Mouse (Mus musculus) B cell, adult 2 months (primary cell): ENCODE measurements around the gene Ppp2r5e.
"Not testable (repeated sequence)": the region's sequence is repeated elsewhere in the genome, so short reads cannot be mapped to it uniquely, and the experiment has no call there.

Experiments
- DNase-seq, 2 experiments: peaks; one replicate each; pipeline ENCODE4 v3.0.0; 2022

The Ppp2r5e gene

GRCm38 (mm10) chr12:75536566-75536965, 59.5 kb downstream of the Ppp2r5e start:
- no peak for DNase-seq

GRCm38 (mm10) chr12:75533145-75533544, 62.9 kb downstream of the Ppp2r5e start:
- no peak for DNase-seq

GRCm38 (mm10) chr12:75531895-75532294, 64.2 kb downstream of the Ppp2r5e start:
- no peak for DNase-seq

- peak in 1 of 2 experiments; percentile 6 for DNase-seq
Observed at GRCm38 (mm10) chr12:75528857-75529808, 66.9 kb downstream of the Ppp2r5e start.

- no peak for DNase-seq
Observed at GRCm38 (mm10) chr12:75528300-75528699, 67.7 kb downstream of the Ppp2r5e start.

GRCm38 (mm10) chr12:75524199-75524598, 71.8 kb downstream of the Ppp2r5e start:
- DNase-seq = no peak

GRCm38 (mm10) chr12:75522931-75523330, 73.1 kb downstream of the Ppp2r5e start:
- DNase-seq = no peak

- no peak for DNase-seq
Observed at GRCm38 (mm10) chr12:75522360-75522759, 73.7 kb downstream of the Ppp2r5e start.

GRCm38 (mm10) chr12:75520395-75520794, 75.7 kb downstream of the Ppp2r5e start:
- no peak for DNase-seq

GRCm38 (mm10) chr12:75519181-75519940, 76.7 kb downstream of the Ppp2r5e start:
- DNase-seq = no peak

- DNase-seq = no peak
Observed at GRCm38 (mm10) chr12:75515301-75515906, 80.6 kb downstream of the Ppp2r5e start.

- DNase-seq = no peak
Observed at GRCm38 (mm10) chr12:75511520-75511919, 84.5 kb downstream of the Ppp2r5e start.

- DNase-seq = no peak
Observed at GRCm38 (mm10) chr12:75504991-75505650, 90.9 kb downstream of the Ppp2r5e start.

- DNase-seq = no peak
Observed at GRCm38 (mm10) chr12:75502664-75503063, 93.4 kb downstream of the Ppp2r5e start.

- DNase-seq = no peak
Observed at GRCm38 (mm10) chr12:75497698-75498097, 98.3 kb downstream of the Ppp2r5e start.

GRCm38 (mm10) chr12:75495636-75496035, 100.4 kb downstream of the Ppp2r5e start:
- DNase-seq = no peak

- no peak for DNase-seq
Observed at GRCm38 (mm10) chr12:75494643-75495042, 101.4 kb downstream of the Ppp2r5e start.

GRCm38 (mm10) chr12:75492549-75493327, 103.3 kb downstream of the Ppp2r5e start:
- no peak for DNase-seq

GRCm38 (mm10) chr12:75492148-75492547, 103.9 kb downstream of the Ppp2r5e start:
- not testable (repeated sequence) for DNase-seq

GRCm38 (mm10) chr12:75487500-75487899, 108.5 kb downstream of the Ppp2r5e start:
- DNase-seq = no peak

- no peak for DNase-seq
Observed at GRCm38 (mm10) chr12:75486568-75487286, 109.3 kb downstream of the Ppp2r5e start.
